Mouse (Mus musculus) MEL (cell line): Measurements from ENCODE around the gene Mta1. TPM values are rescaled to one million over a fixed set of nuclear protein-coding genes. Genes with fewer than 3 reads are reported as not detected.

Experiments
- DNase-seq: peaks from one replicate; pipeline ENCODE4 v3.0.0; 2011; ENCODE audit warnings: low read depth, low spot score
- H3K27ac ChIP-seq: 2 replicates; pipeline ENCODE4 v1.5.1; 2012; ENCODE audit warnings: low read depth, mild to moderate bottlenecking, control low read depth, low read length, moderate library complexity; ENCODE audit not compliant: control insufficient read depth
- H3K27me3 ChIP-seq, 2 experiments: fragments of 150-350 bp in 1 of 2; sonication (generic) in 1 of 2; 2 replicates each; pipeline ENCODE4 v1.6.1; 2012; ENCODE audit warnings: low read length in 2 of 2, mild to moderate bottlenecking in 2 of 2, improper control_type of control experiment in 1 of 2, moderate library complexity in 1 of 2; ENCODE audit not compliant: insufficient read depth in 2 of 2, control insufficient read depth in 1 of 2
- H3K36me3 ChIP-seq, 2 experiments: 2 replicates each; pipeline ENCODE4 v1.6.1; 2012 to 2014; ENCODE audit warnings: low read length in 2 of 2, improper control_type of control experiment in 1 of 2, inconsistent platforms in 1 of 2, mild to moderate bottlenecking in 1 of 2; ENCODE audit not compliant: insufficient read depth in 2 of 2, control insufficient read depth in 1 of 2
- H3K4me1 ChIP-seq, 2 experiments: fragments of 150-350 bp in 1 of 2; sonication (generic) in 1 of 2; 2 replicates each; pipeline ENCODE4 v1.6.1; 2012; ENCODE audit warnings: low read length in 2 of 2, improper control_type of control experiment in 1 of 2, mild to moderate bottlenecking in 1 of 2; ENCODE audit not compliant: insufficient read depth in 2 of 2, control insufficient read depth in 1 of 2
- H3K4me3 ChIP-seq, 2 experiments: fragments of 150-350 bp in 1 of 2; sonication (generic) in 1 of 2; 2 replicates each; pipeline ENCODE4 v1.5.1; 2012; ENCODE audit warnings: low read depth in 2 of 2, low read length in 2 of 2, mild to moderate bottlenecking in 2 of 2, moderate library complexity in 2 of 2, control low read depth in 1 of 2, improper control_type of control experiment in 1 of 2; ENCODE audit not compliant: control insufficient read depth in 1 of 2, insufficient read depth in 1 of 2
- H3K79me2 ChIP-seq: 2 replicates; pipeline ENCODE4 v1.6.1; 2012; ENCODE audit warnings: mild to moderate bottlenecking, low read length, moderate library complexity; ENCODE audit not compliant: control insufficient read depth, poor library complexity, insufficient read depth
- H3K9ac ChIP-seq: 2 replicates; pipeline ENCODE4 v1.6.1; 2012; ENCODE audit warnings: low read depth, mild to moderate bottlenecking, control low read depth, low read length, moderate library complexity; ENCODE audit not compliant: control insufficient read depth, poor library complexity, severe bottlenecking
- H3K9me3 ChIP-seq: fragments of 150-350 bp; sonication (generic); replicated peaks from 2 replicates; pipeline ENCODE4 v1.6.1; 2012; ENCODE audit warnings: mild to moderate bottlenecking, low read length, improper control_type of control experiment, moderate library complexity; ENCODE audit not compliant: insufficient read depth
- BHLHE40 ChIP-seq: IDR thresholded peaks from 2 replicates; pipeline ENCODE4 v1.6.1; 2012; ENCODE audit warnings: low read depth, mild to moderate bottlenecking, inconsistent platforms, low read length, improper control_type of control experiment, borderline replicate concordance
- CHD1 ChIP-seq: IDR thresholded peaks from 2 replicates; pipeline ENCODE4 v1.6.1; 2012; ENCODE audit warnings: low read depth, mild to moderate bottlenecking, inconsistent platforms, low read length, improper control_type of control experiment
- CHD2 ChIP-seq: IDR thresholded peaks from 2 replicates; pipeline ENCODE4 v1.6.1; 2011; ENCODE audit warnings: low read length, improper control_type of control experiment
- CTCF ChIP-seq, 3 experiments: IDR thresholded peaks in 2 of 3; conservative IDR thresholded peaks in 1 of 3; 2 replicates each; pipeline ENCODE4 v1.5.1; 2011 to 2012; ENCODE audit warnings: low read length in 3 of 3, low read depth in 2 of 3, mild to moderate bottlenecking in 2 of 3, improper control_type of control experiment in 1 of 3, inconsistent platforms in 1 of 3, mixed read lengths in 1 of 3, moderate library complexity in 1 of 3; ENCODE audit not compliant: control insufficient read depth in 1 of 3, insufficient read depth in 1 of 3, poor library complexity in 1 of 3, severe bottlenecking in 1 of 3
- E2F4 ChIP-seq: IDR thresholded peaks from 2 replicates; pipeline ENCODE4 v1.6.1; 2011; ENCODE audit warnings: low read depth, low read length, improper control_type of control experiment, borderline replicate concordance
- ELF1 ChIP-seq: IDR thresholded peaks from 2 replicates; pipeline ENCODE4 v1.6.1; 2014; ENCODE audit warnings: low read depth, mild to moderate bottlenecking, inconsistent platforms, low read length, improper control_type of control experiment, moderate library complexity
- ETS1 ChIP-seq: IDR thresholded peaks from 2 replicates; pipeline ENCODE4 v1.6.1; 2012; ENCODE audit warnings: low read depth, mild to moderate bottlenecking, inconsistent platforms, low read length, improper control_type of control experiment, moderate library complexity
- GABPA ChIP-seq: IDR thresholded peaks from 2 replicates; pipeline ENCODE4 v1.6.1; 2012; ENCODE audit warnings: low read depth, mild to moderate bottlenecking, inconsistent platforms, low read length, improper control_type of control experiment, moderate library complexity
- HCFC1 ChIP-seq: IDR thresholded peaks from 2 replicates; pipeline ENCODE4 v1.6.1; 2012; ENCODE audit warnings: low read depth, mild to moderate bottlenecking, inconsistent platforms, low read length, improper control_type of control experiment, moderate library complexity
- MAFK ChIP-seq: IDR thresholded peaks from 2 replicates; pipeline ENCODE4 v1.6.1; 2011; ENCODE audit warnings: low read depth, mild to moderate bottlenecking, low read length, improper control_type of control experiment, borderline replicate concordance
- MXI1 ChIP-seq: IDR thresholded peaks from 2 replicates; pipeline ENCODE4 v1.6.1; 2011; ENCODE audit warnings: mild to moderate bottlenecking, low read depth, low read length, improper control_type of control experiment
- MYB ChIP-seq: IDR thresholded peaks from 2 replicates; pipeline ENCODE4 v1.6.1; 2011; ENCODE audit warnings: mild to moderate bottlenecking, low read depth, low read length, improper control_type of control experiment
- MYC ChIP-seq: IDR thresholded peaks from 2 replicates; pipeline ENCODE4 v1.6.1; 2011; ENCODE audit warnings: low read depth, mild to moderate bottlenecking, low read length, improper control_type of control experiment, moderate library complexity
- NELFE ChIP-seq: IDR thresholded peaks from 2 replicates; pipeline ENCODE4 v1.6.1; 2011; ENCODE audit warnings: low read depth, low read length, improper control_type of control experiment
- NRF1 ChIP-seq: IDR thresholded peaks from 2 replicates; pipeline ENCODE4 v1.6.1; 2014; ENCODE audit warnings: low read depth, mild to moderate bottlenecking, inconsistent platforms, low read length, improper control_type of control experiment, moderate library complexity; ENCODE audit not compliant: poor library complexity, insufficient read depth, severe bottlenecking
- POLR2A ChIP-seq, 2 experiments: IDR thresholded peaks; 2 replicates each; pipeline ENCODE4 v1.6.1; 2011 to 2012; ENCODE audit warnings: low read length in 2 of 2, mild to moderate bottlenecking in 2 of 2, control low read depth in 1 of 2, improper control_type of control experiment in 1 of 2, low read depth in 1 of 2, moderate library complexity in 1 of 2; ENCODE audit not compliant: control insufficient read depth in 1 of 2, insufficient read depth in 1 of 2, poor library complexity in 1 of 2
- POLR2AphosphoS5 ChIP-seq: IDR thresholded peaks from 2 replicates; pipeline ENCODE4 v1.6.1; 2012; ENCODE audit warnings: low read depth, borderline replicate concordance, mild to moderate bottlenecking, inconsistent platforms, low read length, moderate library complexity, mixed read lengths
- RAD21 ChIP-seq: IDR thresholded peaks from 2 replicates; pipeline ENCODE4 v1.6.1; 2011; ENCODE audit warnings: mild to moderate bottlenecking, low read depth, low read length, improper control_type of control experiment
- SMC3 ChIP-seq: IDR thresholded peaks from 2 replicates; pipeline ENCODE4 v1.6.1; 2011; ENCODE audit warnings: low read depth, low read length, improper control_type of control experiment
- TBP ChIP-seq: IDR thresholded peaks from 2 replicates; pipeline ENCODE4 v1.8.0; 2011; ENCODE audit warnings: low read depth, low read length, improper control_type of control experiment
- ZC3H11A ChIP-seq: IDR thresholded peaks from 2 replicates; pipeline ENCODE4 v1.6.1; 2012; ENCODE audit warnings: low read depth, mild to moderate bottlenecking, inconsistent platforms, low read length, improper control_type of control experiment
- polyA plus RNA-seq, 2 experiments: library from polyadenylated mRNA; stranded (reverse) in 1 of 2; unstranded in 1 of 2; fragments of >175 nt in 1 of 2; fragments of >200 nt in 1 of 2; gene quantifications; 2 replicates each; pipeline versions ENCODE4 v1.2.1 to v1.2.4; 2012; ENCODE audit warnings: low replicate concordance in 2 of 2, low read depth in 1 of 2; ENCODE audit not compliant: insufficient read length in 2 of 2, insufficient read depth in 1 of 2, missing spikeins in 1 of 2
- total RNA-seq: library from RNA; depleted of rRNA; stranded (reverse); fragments of 300-350 nt; gene quantifications from 2 replicates; pipeline ENCODE4 v1.2.3, GENCODE M21; 2012

Mta1 gene
- total and polyA plus RNA-seq, 3 experiments, result 69.0 to 410 (median 99.5) TPM

DNA sequence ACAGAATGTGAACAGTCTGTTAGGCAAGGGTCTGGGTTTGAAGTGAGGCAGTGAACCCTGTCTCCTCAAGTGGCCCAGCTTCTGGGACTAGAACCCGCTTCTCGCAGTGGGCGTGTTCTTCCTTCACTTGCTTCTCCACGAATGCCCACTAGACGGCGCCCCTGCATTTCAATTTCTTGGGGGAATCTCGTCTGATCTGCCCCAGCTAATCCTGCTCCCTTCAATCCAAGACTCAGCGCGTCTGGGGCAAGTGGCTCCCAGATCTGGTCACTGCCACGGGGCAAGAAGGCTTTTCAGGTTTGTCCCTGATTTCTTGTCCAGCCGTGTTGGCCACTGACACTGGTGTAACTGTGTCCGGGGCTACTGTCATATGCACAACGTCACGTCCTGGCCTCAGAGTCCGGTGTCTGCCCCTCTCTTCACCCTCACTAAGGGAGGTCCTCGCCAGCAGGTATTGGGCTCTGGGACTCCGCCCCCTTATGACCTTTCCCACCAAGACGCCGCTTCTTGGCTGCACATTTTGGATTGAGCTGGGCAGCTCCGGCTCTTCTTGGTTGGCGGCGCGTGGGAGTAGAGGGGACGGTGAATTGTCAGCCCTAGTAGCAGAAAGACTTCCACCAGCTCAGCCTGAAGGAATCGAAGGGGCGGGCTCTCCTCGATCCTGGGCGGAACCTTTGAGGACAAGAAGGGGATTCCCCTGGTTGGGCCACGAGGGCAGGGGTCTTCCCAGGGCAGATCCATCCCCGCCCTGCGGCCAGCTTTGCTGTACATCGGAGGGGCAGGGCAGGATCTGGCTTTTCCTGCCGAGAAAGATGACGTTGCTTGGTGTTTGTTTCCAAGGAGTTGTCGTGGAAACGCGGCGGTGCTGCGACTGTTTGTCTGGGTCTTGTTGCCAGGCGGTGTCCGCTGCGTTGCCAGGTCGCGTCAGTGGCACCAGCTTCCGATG lies 48.3 kb downstream of the Mta1 start, which contains the start of gene Crip1:
Gene Crip1, plus strand, starts transcription at position 205 of the 946 bp plus-strand sequence.
- H3K9me3 ChIP-seq, result no peaks in the 10 kb centered on the region
- peaks cover 12 to 32% of the 10 kb centered on the region in 2 experiments for H3K4me1 ChIP-seq
- no peaks in the 10 kb centered on the region for H3K27me3 ChIP-seq
- 0 out of 2 replicates have a peak, but pooled peaks cover 2% of the 10 kb centered on the region for H3K79me2 ChIP-seq
- TF ChIP-seq BHLHE40 (no peak), TBP (0 out of 2 replicates have a peak, but pooled peaks have one; percentile 37), MYC (no peak), CTCF (IDR thresholded peaks at IDR 0.05 in 2 of 3, conservative IDR thresholded peaks at IDR 0.05 in 1 of 3; ENCODE audit: control insufficient read depth in 1 of 3, insufficient read depth in 1 of 3, low read depth in 2 of 3, low read length in 3 of 3, poor library complexity in 1 of 3, severe bottlenecking in 1 of 3) (peak in 1 of 3 experiments; percentile 100; a peak in 2 of 6 replicates), POLR2A (IDR thresholded peaks at IDR 0.05; ENCODE audit: control insufficient read depth in 1 of 2, insufficient read depth in 1 of 2, low read depth in 1 of 2, low read length in 2 of 2, poor library complexity in 1 of 2) (peak in 1 of 2 experiments; percentile 32; a peak in 1 of 4 replicates), MYB (no peak), NELFE (no peak), MXI1 (0 out of 2 replicates have a peak, but pooled peaks have one; percentile 59), ELF1 (no peak)
- no peak within 1 kb of the TSS for H3K27ac ChIP-seq
- peaks cover 0 to 13% of the 10 kb centered on the region in 2 experiments; a peak in 2 of 4 replicates for H3K36me3 ChIP-seq
- DNase-seq, result peak; percentile 92
- H3K9ac ChIP-seq, result no peak within 1 kb of the TSS
- no peak within 1 kb of the TSS for H3K4me3 ChIP-seq

DNA sequence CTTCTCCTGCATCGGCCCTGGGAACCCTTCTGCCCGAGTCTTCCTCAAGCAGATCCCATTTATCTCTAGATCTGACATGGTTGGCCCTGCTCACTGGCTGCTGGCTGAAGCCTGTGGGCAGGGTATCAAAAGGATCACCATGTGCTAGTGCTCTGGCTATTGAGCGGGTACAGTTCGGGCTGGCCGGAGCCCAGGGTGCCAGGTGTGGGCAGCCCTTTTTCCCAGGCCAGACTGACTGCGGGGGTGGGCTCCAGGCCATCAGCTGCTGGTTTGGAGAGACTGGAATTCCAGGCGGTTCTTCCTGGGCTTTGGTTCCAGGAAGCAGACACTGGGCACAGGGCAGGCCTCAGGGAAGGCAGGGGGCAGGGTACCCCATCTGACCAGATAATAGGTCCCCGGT lies 49.4 kb downstream of the Mta1 start:
- no peak overlapping the region for H3K27ac ChIP-seq
- H3K36me3 ChIP-seq, result peaks cover 0 to 13% of the 10 kb centered on the region in 2 experiments; a peak in 2 of 4 replicates
- no peak for DNase-seq
- peaks cover 13 to 29% of the 10 kb centered on the region in 2 experiments for H3K4me1 ChIP-seq
- no peaks in the 10 kb centered on the region for H3K9me3 ChIP-seq
- TF ChIP-seq RAD21 (no peak), MYB (no peak), SMC3 (no peak), NRF1 (no peak), HCFC1 (no peak), CHD2 (no peak), ZC3H11A (no peak), POLR2AphosphoS5 (no peak), CHD1 (no peak), ETS1 (no peak), MAFK (no peak), E2F4 (no peak), GABPA (no peak), NELFE (no peak), POLR2A (IDR thresholded peaks at IDR 0.05; ENCODE audit: control insufficient read depth in 1 of 2, insufficient read depth in 1 of 2, low read depth in 1 of 2, low read length in 2 of 2, poor library complexity in 1 of 2) (no peak)
- TF ChIP-seq, all 39 proteins: peak for 0
- Histone ChIP-seq H3K27me3 (no peaks in the 10 kb centered on the region), H3K79me2 (no peaks in the 10 kb centered on the region; the same call in 1 of the 2 replicates), H3K9ac (no peak overlapping the region), H3K4me3 (no peak overlapping the region)
